Mouse (Mus musculus) olfactory bulb, adult 2 months (tissue): ENCODE data around the gene Nop53.

Experiments
- CTCF ChIP-seq: fragments of 200-500 bp; IDR thresholded peaks from 2 replicates; pipeline ENCODE4 v1.5.1; 2012; ENCODE audit warnings: low read depth, mild to moderate bottlenecking, low read length, moderate library complexity; ENCODE audit not compliant: insufficient read depth
- POLR2A ChIP-seq: fragments of 200-500 bp; IDR thresholded peaks from 2 replicates; pipeline ENCODE4 v1.6.1; 2012; ENCODE audit warnings: mild to moderate bottlenecking, low read depth, low read length, moderate library complexity; ENCODE audit not compliant: insufficient read depth

GRCm38 (mm10) chr7:15933437-15934359 is 12.2 kb downstream of the Nop53 start:
- TF ChIP-seq POLR2A (no peak), CTCF (no peak)
